Mouse (Mus musculus) heart, adult 2 months (tissue): ENCODE results near the gene Drd4. TPM values are rescaled to one million over a fixed set of nuclear protein-coding genes. Genes with fewer than 3 reads are reported as not detected.

Experiments used
- DNase-seq, 2 experiments: peaks; one replicate each; pipeline ENCODE4 v3.0.0; 2021
- H3K27ac ChIP-seq: fragments of 200-600 bp; 2 replicates; pipeline ENCODE4 v1.8.1; 2022
- H3K27me3 ChIP-seq: fragments of 200-500 bp; 2 replicates; pipeline ENCODE4 v1.6.1; 2012; ENCODE audit warnings: mild to moderate bottlenecking, low read length, inconsistent platforms, mixed read lengths; ENCODE audit not compliant: control insufficient read depth, insufficient read depth
- H3K36me3 ChIP-seq: fragments of 200-500 bp; 2 replicates; pipeline ENCODE4 v1.6.1; 2012; ENCODE audit warnings: low read length, inconsistent platforms; ENCODE audit not compliant: control insufficient read depth, insufficient read depth
- H3K4me1 ChIP-seq: fragments of 200-500 bp; 2 replicates; pipeline ENCODE4 v1.6.1; 2011; ENCODE audit warnings: low read length; ENCODE audit not compliant: control insufficient read depth, insufficient read depth
- H3K4me3 ChIP-seq: fragments of 200-600 bp; 2 replicates; pipeline ENCODE4 v1.8.1; 2022
- H3K79me2 ChIP-seq: fragments of 200-500 bp; replicated peaks from 2 replicates; pipeline ENCODE4 v1.6.1; 2012; ENCODE audit warnings: mild to moderate bottlenecking, inconsistent platforms, low read length, moderate library complexity, mixed read lengths; ENCODE audit not compliant: control insufficient read depth, insufficient read depth
- H3K9ac ChIP-seq: fragments of 200-500 bp; 2 replicates; pipeline ENCODE4 v1.6.1; 2012; ENCODE audit warnings: low read depth, mild to moderate bottlenecking, control low read depth, inconsistent platforms, low read length, mixed read lengths
- CTCF ChIP-seq: fragments of 200-600 bp; IDR thresholded peaks from 2 replicates; pipeline ENCODE4 v1.8.1; 2022; ENCODE audit warnings: antibody characterized with exemption, mild to moderate bottlenecking, moderate library complexity
- EP300 ChIP-seq: fragments of 200-500 bp; IDR thresholded peaks from 2 replicates; pipeline ENCODE4 v1.6.1; 2011; ENCODE audit warnings: low read depth, low read length, control low read depth; ENCODE audit not compliant: insufficient read depth
- POLR2A ChIP-seq: fragments of 200-500 bp; IDR thresholded peaks from 2 replicates; pipeline ENCODE4 v1.6.1; 2011; ENCODE audit warnings: mild to moderate bottlenecking, low read depth, low read length, control low read depth; ENCODE audit not compliant: insufficient read depth
- WGBS: fragments of 180-500 bp; shearing (Covaris S2); methylation state at CpG from one replicate; pipeline ENCODE4 v1.1.7; 2018; 5-methylcytosine and 5-hydroxymethylcytosine counted together
- intact Hi-C: fragments of 180-260 bp; cut with DNase I; formaldehyde crosslinking; loops from one replicate; pipeline ENCODE4 v1.15.1; 2025
- polyA plus RNA-seq: library from polyadenylated mRNA; depleted of rRNA; stranded (reverse); fragments of >200 nt; gene quantifications from 2 replicates; pipeline ENCODE4 v1.2.3, GENCODE M21; 2012
- total RNA-seq, 2 experiments: library from RNA; stranded (reverse); gene quantifications; 2 replicates each; pipeline ENCODE4 v1.2.3; 2021

Gene Drd4
- total and polyA plus RNA-seq, 3 experiments = 0.04 TPM; not detected in 2

- Histone ChIP-seq H3K4me1 (peaks cover 2% of the 10 kb centered on the region), H3K36me3 (no peaks in the 10 kb centered on the region), H3K27ac (no peak overlapping the region), H3K4me3 (no peak overlapping the region), H3K79me2 (no peaks in the 10 kb centered on the region), H3K27me3 (no peaks in the 10 kb centered on the region), H3K9ac (no peak overlapping the region)
- no peak for DNase-seq
- TF ChIP-seq EP300 (no peak), POLR2A (no peak), CTCF (no peak)
- 83% methylated on average over 3 of the region's 3 CpGs for WGBS
- intact Hi-C loops = no loop called here
Observed at GRCm38 (mm10) chr7:141270631-141271030, 21.2 kb upstream of the Drd4 start.

- no peaks in the 10 kb centered on the region for H3K79me2 ChIP-seq
- WGBS = 84% methylated on average over 9 of the region's 9 CpGs
- intact Hi-C loops = no loop called here
- H3K36me3 ChIP-seq = no peaks in the 10 kb centered on the region
- H3K4me1 ChIP-seq = no peaks in the 10 kb centered on the region
- no peak overlapping the region for H3K4me3 ChIP-seq
- DNase-seq = no peak
- H3K27ac ChIP-seq = no peak overlapping the region
- no peak overlapping the region for H3K9ac ChIP-seq
- TF ChIP-seq EP300 (no peak), POLR2A (no peak), CTCF (no peak)
- peaks cover 1% of the 10 kb centered on the region; the same call in 1 of the 2 replicates for H3K27me3 ChIP-seq
Observed at GRCm38 (mm10) chr7:141275356-141275755, 16.4 kb upstream of the Drd4 start.

- TF ChIP-seq CTCF (no peak), POLR2A (no peak), EP300 (no peak)
- no peak for DNase-seq
- Histone ChIP-seq H3K36me3 (no peaks in the 10 kb centered on the region), H3K79me2 (no peaks in the 10 kb centered on the region), H3K4me3 (no peak within 1 kb of the TSS), H3K9ac (no peak within 1 kb of the TSS), H3K4me1 (no peaks in the 10 kb centered on the region), H3K27me3 (peaks cover 1% of the 10 kb centered on the region; the same call in 1 of the 2 replicates), H3K27ac (no peak within 1 kb of the TSS)
- WGBS = 69% methylated on average over 11 of the region's 11 CpGs
- intact Hi-C loops = no loop called here
Observed at GRCm38 (mm10) chr7:141276546-141276945, 15.3 kb upstream of the Drd4 start, which contains the start of gene Cdhr5. Cdhr5 (minus strand) TSS chr7:141276786.

GRCm38 (mm10) chr7:141277701-141278678, 13.8 kb upstream of the Drd4 start:
- Histone ChIP-seq H3K36me3 (no peaks in the 10 kb centered on the region), H3K9ac (no peak overlapping the region), H3K79me2 (no peaks in the 10 kb centered on the region), H3K27ac (no peak overlapping the region), H3K4me3 (no peak overlapping the region), H3K4me1 (no peaks in the 10 kb centered on the region), H3K27me3 (peaks cover 1% of the 10 kb centered on the region; the same call in 1 of the 2 replicates)
- 81% methylated on average over 11 of the region's 11 CpGs for whole genome bisulfite sequencing
- TF ChIP-seq CTCF = no peak
- TF ChIP-seq EP300 = no peak
- DNase-seq = no peak
- intact Hi-C loops = no loop called here

GRCm38 (mm10) chr7:141278766-141279590, 12.8 kb upstream of the Drd4 start, which contains the start of gene Sct:
Sct (minus strand) TSS chr7:141279133.
- no peak for DNase-seq
- H3K4me3 ChIP-seq = peak within 1 kb of the TSS; percentile 20
- 10% methylated on average over 46 of the region's 46 CpGs for WGBS
- peaks cover 1% of the 10 kb centered on the region; the same call in 1 of the 2 replicates for H3K27me3 ChIP-seq
- no peaks in the 10 kb centered on the region for H3K36me3 ChIP-seq
- H3K9ac ChIP-seq = peak within 1 kb of the TSS; percentile 20
- intact Hi-C loops = no loop called here
- H3K79me2 ChIP-seq = no peaks in the 10 kb centered on the region
- no peak within 1 kb of the TSS for H3K27ac ChIP-seq
- TF ChIP-seq CTCF (peak; percentile 46), POLR2A (no peak)
- no peaks in the 10 kb centered on the region for H3K4me1 ChIP-seq
